Mouse (Mus musculus) C2C12 (cell line): Measurements from ENCODE around the gene Nup107. TPM values are rescaled to one million over a fixed set of nuclear protein-coding genes. Genes with fewer than 3 reads are reported as not detected.

ENCODE experiments used
- H3K27me3 ChIP-seq: one replicate; pipeline ENCODE4 v1.6.1; 2011; ENCODE audit not compliant: control insufficient read depth, insufficient read depth, insufficient read length
- H3K36me3 ChIP-seq: one replicate; pipeline ENCODE4 v1.6.1; 2011; ENCODE audit not compliant: control insufficient read depth, insufficient read depth
- H3K4me3 ChIP-seq: one replicate; pipeline ENCODE4 v1.5.1; 2011; ENCODE audit warnings: mild to moderate bottlenecking, control low read depth; ENCODE audit not compliant: poor library complexity, insufficient read depth, severe bottlenecking
- H3K79me2 ChIP-seq: one replicate; pipeline ENCODE4 v1.6.1; 2011; ENCODE audit not compliant: control insufficient read depth, insufficient read depth
- H3K79me3 ChIP-seq: one replicate; pipeline ENCODE4 v1.6.1; 2011; ENCODE audit warnings: low read depth, control low read depth
- H3ac ChIP-seq: one replicate; pipeline ENCODE3; 2011; ENCODE audit warnings: low read depth; ENCODE audit not compliant: control insufficient read depth, insufficient read length
- CEBPB ChIP-seq: IDR thresholded peaks from one replicate; pipeline ENCODE4 v1.6.1; 2011; ENCODE audit warnings: low read depth, mild to moderate bottlenecking, control low read depth, moderate library complexity
- CTCF ChIP-seq: IDR thresholded peaks from one replicate; pipeline ENCODE4 v1.5.1; 2011; ENCODE audit not compliant: control insufficient read depth, insufficient read depth, insufficient read length
- FOSL1 ChIP-seq: IDR thresholded peaks from one replicate; pipeline ENCODE4 v1.8.0; 2011; ENCODE audit warnings: mild to moderate bottlenecking, low read length; ENCODE audit not compliant: poor library complexity, insufficient read depth, severe bottlenecking
- MYOD1 ChIP-seq: IDR thresholded peaks from one replicate; pipeline ENCODE4 v1.6.1; 2011; ENCODE audit warnings: low read depth; ENCODE audit not compliant: control insufficient read depth, insufficient read length
- MYOG ChIP-seq: IDR thresholded peaks from one replicate; pipeline ENCODE4 v1.6.1; 2011; ENCODE audit not compliant: control insufficient read depth, insufficient read length; ENCODE audit errors: extremely low read depth
- USF1 ChIP-seq: IDR thresholded peaks from one replicate; pipeline ENCODE4 v1.6.1; 2011; ENCODE audit warnings: low read depth, mild to moderate bottlenecking, control low read depth, moderate library complexity
- polyA plus RNA-seq: library from polyadenylated mRNA; unstranded; fragments of >200 nt; fragmentation: generic; extraction: Trizol; gene quantifications from one replicate; pipeline ENCODE4 v1.2.1, GENCODE M21; 2012; ENCODE audit warnings: missing spikeins

Nup107 gene
- polyA plus RNA-seq, 1 experiment, result 41.2 TPM

- H3K27me3 ChIP-seq, result no peaks in the 10 kb centered on the region
- H3K4me3 ChIP-seq, result no peak overlapping the region
- H3K79me2 ChIP-seq, result peaks cover 92% of the 10 kb centered on the region
- H3ac ChIP-seq, result no peak overlapping the region
- H3K79me3 ChIP-seq, result peaks cover 68% of the 10 kb centered on the region
- no peak for TF ChIP-seq MYOG
- TF ChIP-seq CEBPB, result no peak
- no peak for TF ChIP-seq USF1
- no peak for TF ChIP-seq MYOD1
- no peak for TF ChIP-seq CTCF
- TF ChIP-seq FOSL1, result no peak
- peaks cover 99% of the 10 kb centered on the region for H3K36me3 ChIP-seq
These were observed 91.3 kb downstream of the Nup107 start for GRCm38 (mm10) chr10:117701034-117701829.

Other genes starting within 250 kb of the Nup107 start
- 0.06 TPM for gene Cpm, start 163.2 kb downstream of the Nup107 start, polyA plus RNA-seq
- 36.0 TPM for gene Mdm2, start 81.9 kb downstream of the Nup107 start, polyA plus RNA-seq
- gene Slc35e3, start 46.3 kb downstream of the Nup107 start, polyA plus RNA-seq, result 12.8 TPM
- 54.9 TPM for gene Rap1b, start 53.3 kb upstream of the Nup107 start, polyA plus RNA-seq